Mouse (Mus musculus) c-Kit-negative CD71-positive TER-119-positive erythroid progenitor cells, embryonic 14.5 days (primary cell): ENCODE measurements around the gene Slc25a35.
A peak's percentile ranks its signal among the peaks of the same experiment; 100 is the strongest.
"Not testable (repeated sequence)": the region's sequence is repeated elsewhere in the genome, so short reads cannot be mapped to it uniquely, and the experiment has no call there.

Experiments
- DNase-seq: peaks from one replicate; pipeline ENCODE4 v3.0.0-alpha.2; 2013; ENCODE audit warnings: low read depth, low spot score

The Slc25a35 gene

DNA sequence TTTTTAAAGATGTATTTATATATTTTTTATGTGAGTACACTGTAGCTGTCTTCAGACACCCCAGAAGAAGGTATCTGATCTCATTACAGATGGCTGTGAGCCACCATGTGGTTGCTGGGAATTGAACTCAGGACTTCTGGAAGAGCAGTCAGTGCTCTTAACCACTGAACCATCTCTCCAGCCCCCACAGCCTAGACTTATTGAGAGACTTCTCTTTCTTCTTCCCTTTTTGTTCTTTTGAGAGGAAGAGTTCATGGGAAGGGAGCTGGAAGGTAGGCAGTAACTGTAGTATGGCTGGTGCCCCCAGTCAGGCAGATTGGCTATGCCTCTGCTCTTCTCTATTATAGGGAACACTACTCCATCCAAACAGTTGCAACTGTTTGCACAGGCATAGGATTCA lies 38.6 kb downstream of the Slc25a35 start:
- not testable (repeated sequence) for DNase-seq

DNA sequence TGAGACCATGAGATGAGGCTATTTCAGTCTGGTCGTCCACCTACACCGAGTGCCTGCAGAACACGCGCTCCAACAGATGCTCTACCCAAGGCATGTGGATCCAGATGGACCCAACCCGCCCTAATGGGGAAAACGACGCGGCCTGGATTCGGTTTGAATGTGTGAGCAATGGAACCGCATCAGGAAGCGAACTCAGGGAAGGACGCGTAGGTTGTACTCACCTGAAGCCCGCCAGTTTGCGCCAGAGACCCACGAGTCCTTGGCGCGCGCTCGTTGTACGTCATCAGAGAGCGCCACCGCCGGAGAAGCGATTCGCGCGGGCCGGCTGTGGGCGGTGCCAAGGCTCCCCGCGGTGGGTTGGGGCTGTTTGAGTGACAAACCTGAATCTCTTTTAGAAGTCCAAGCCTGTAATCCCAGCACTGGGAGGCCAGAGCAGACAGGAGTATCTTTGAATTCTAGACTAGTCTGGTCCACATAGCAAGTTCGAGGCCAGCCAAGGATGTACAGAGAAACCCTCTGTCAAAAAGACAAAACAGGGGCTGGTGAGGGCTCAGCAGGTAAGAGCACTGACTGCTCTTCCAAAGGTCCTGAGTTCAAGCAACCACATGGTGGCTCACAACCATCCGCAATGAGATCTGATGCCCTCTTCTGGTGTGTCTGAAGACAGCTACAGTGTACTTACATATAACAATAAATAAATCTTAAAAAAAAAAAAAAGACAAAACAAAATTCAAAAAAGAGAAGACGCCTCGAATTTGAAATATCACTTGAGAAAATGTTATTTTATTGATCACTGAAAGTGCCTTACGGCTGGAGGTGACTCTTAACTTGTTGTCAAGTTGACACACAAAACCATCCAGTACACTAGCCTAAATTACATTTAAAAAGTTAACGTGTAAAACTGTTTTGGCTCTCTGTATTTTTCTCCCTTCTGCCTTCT lies 40.5 kb downstream of the Slc25a35 start, which contains the start of gene Pfas:
Gene Pfas, minus strand, starts transcription at position 279 of the 940 bp plus-strand sequence.
- peak; percentile 85 for DNase-seq

- DNase-seq = no peak
Measured at GRCm38 (mm10) chr11:69009508-69009907, 41.6 kb downstream of the Slc25a35 start.

DNA sequence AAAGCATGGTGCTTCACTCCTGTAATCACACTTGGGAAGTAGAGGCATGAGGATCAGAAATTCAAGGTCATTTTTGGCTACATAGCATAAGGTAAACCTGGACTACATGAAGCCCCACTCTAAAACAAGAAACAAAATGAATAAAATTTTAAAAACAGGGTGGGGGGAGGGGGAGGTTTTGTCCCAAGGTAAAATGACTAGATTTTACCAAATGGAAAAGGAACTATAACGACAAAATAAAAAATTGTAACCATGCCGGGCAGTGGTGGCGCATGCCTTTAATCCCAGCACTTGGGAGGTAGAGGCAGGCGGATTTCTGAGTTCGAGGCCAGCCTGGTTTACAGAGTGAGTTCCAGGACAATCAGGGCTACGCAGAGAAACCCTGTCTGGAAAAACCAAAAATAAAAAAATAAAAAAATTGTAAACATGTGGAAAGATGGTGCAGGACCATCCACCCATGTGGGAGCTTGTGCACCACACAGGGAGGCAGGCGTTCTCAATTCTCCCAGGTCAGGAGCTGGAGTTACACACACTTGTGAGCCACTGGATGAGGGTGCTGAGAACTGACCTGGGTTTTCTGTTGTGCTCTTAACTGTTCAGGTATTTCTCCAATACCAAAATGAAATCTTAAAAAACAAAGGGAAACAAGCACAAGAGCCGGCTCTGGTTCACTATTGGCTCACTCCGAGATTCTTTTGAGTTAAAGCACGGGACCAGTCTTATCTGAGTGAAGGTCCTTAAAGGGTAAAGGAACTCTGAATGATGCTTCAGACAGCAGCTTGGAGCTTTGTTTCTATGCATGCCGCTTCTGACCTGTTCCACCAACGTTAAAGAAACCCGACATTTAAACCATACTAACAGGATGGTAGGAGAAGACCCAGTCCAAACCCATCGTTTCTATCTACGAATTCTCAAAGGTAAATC lies 42.7 kb downstream of the Slc25a35 start:
- no peak for DNase-seq

DNA sequence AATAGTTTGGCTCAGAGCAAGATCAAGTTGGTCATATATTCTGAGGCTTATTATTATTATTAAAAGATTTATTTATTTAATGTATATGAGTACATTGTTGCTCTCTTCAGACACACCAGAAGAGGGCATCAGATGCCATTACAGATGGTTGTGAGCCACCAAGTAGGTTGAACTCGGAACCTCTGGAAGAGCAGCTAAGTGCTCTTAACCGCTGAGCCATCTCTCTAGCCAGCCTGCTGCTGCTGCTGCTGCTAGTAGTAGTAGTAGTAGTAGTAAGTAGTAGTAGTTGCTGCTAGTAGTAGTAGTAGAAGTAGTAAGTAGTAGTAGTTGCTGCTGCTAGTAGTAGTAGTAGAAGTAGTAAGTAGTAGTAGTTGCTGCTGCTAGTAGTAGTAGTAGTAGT lies 43.5 kb downstream of the Slc25a35 start:
- DNase-seq = not testable (repeated sequence)

DNA sequence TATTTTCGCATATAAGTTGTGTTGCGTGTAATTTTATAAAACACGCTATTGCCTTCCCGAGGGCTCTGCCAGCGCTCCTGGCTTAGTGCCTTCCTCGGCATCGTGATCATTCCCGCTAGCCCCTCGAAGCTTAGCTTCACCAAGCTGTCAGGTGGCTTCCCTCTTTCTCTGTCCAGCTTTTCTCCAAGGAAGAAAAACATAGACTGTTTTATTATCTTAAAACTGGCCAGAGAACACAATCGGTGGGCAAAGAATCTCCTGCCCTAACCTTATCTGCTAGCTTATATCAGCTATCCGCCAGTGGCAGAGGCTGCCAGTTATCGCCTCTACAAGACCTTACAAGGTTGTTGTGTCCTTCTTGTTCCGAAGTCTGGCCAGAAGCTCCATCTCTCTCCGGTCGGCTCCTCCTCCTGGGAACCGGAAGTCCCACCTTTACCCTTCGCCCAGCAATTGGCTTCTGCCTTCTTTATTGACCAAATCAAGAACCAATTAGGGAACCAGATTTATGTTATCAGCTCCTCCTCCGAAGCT lies 44.2 kb downstream of the Slc25a35 start:
- peak; percentile 90 for DNase-seq

GRCm38 (mm10) chr11:69015644-69016441 lies 47.9 kb downstream of the Slc25a35 start, which contains the start of gene Ctc1:
Gene Ctc1 (plus strand): TSS chr11:69015911.
- peak; percentile 81 for DNase-seq

DNA sequence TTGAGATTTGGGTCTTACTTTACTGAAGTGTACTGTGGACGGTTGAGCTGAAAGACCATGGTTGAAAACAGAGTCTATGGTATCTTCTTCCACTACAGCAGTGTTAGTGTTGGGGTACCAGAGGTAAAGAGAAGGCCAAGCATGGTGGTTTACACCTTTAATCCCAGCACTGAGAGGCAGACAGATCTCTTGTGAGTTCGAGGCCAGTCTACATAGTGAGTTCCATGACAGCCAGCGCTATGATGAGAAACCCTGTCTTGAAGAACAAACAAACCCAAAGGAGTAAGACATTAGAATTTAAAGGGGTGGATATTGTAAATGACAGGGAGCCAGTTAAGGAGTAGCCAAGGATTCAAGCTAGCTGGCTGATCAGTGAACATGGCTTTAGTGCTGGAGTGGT lies 48.8 kb downstream of the Slc25a35 start:
- DNase-seq = no peak

GRCm38 (mm10) chr11:69020691-69021090 lies 52.8 kb downstream of the Slc25a35 start:
- no peak for DNase-seq
